Mouse (Mus musculus) MEL (cell line): ENCODE data around the gene Thada.

Experiments used
- CHD1 ChIP-seq: IDR thresholded peaks from 2 replicates; pipeline ENCODE4 v1.6.1; 2012; ENCODE audit warnings: low read depth, mild to moderate bottlenecking, inconsistent platforms, low read length, improper control_type of control experiment
- CTCF ChIP-seq, 3 experiments: IDR thresholded peaks in 2 of 3; conservative IDR thresholded peaks in 1 of 3; 2 replicates each; pipeline ENCODE4 v1.5.1; 2011 to 2012; ENCODE audit warnings: low read length in 3 of 3, low read depth in 2 of 3, mild to moderate bottlenecking in 2 of 3, improper control_type of control experiment in 1 of 3, inconsistent platforms in 1 of 3, mixed read lengths in 1 of 3, moderate library complexity in 1 of 3; ENCODE audit not compliant: control insufficient read depth in 1 of 3, insufficient read depth in 1 of 3, poor library complexity in 1 of 3, severe bottlenecking in 1 of 3
- E2F4 ChIP-seq: IDR thresholded peaks from 2 replicates; pipeline ENCODE4 v1.6.1; 2011; ENCODE audit warnings: low read depth, low read length, improper control_type of control experiment, borderline replicate concordance
- ETS1 ChIP-seq: IDR thresholded peaks from 2 replicates; pipeline ENCODE4 v1.6.1; 2012; ENCODE audit warnings: low read depth, mild to moderate bottlenecking, inconsistent platforms, low read length, improper control_type of control experiment, moderate library complexity
- GABPA ChIP-seq: IDR thresholded peaks from 2 replicates; pipeline ENCODE4 v1.6.1; 2012; ENCODE audit warnings: low read depth, mild to moderate bottlenecking, inconsistent platforms, low read length, improper control_type of control experiment, moderate library complexity
- MAFK ChIP-seq: IDR thresholded peaks from 2 replicates; pipeline ENCODE4 v1.6.1; 2011; ENCODE audit warnings: low read depth, mild to moderate bottlenecking, low read length, improper control_type of control experiment, borderline replicate concordance
- NELFE ChIP-seq: IDR thresholded peaks from 2 replicates; pipeline ENCODE4 v1.6.1; 2011; ENCODE audit warnings: low read depth, low read length, improper control_type of control experiment
- POLR2A ChIP-seq, 2 experiments: IDR thresholded peaks; 2 replicates each; pipeline ENCODE4 v1.6.1; 2011 to 2012; ENCODE audit warnings: low read length in 2 of 2, mild to moderate bottlenecking in 2 of 2, control low read depth in 1 of 2, improper control_type of control experiment in 1 of 2, low read depth in 1 of 2, moderate library complexity in 1 of 2; ENCODE audit not compliant: control insufficient read depth in 1 of 2, insufficient read depth in 1 of 2, poor library complexity in 1 of 2
- RCOR1 ChIP-seq: IDR thresholded peaks from 2 replicates; pipeline ENCODE4 v1.6.1; 2012; ENCODE audit warnings: low read depth, mild to moderate bottlenecking, inconsistent platforms, low read length, improper control_type of control experiment
- SIN3A ChIP-seq: IDR thresholded peaks from 2 replicates; pipeline ENCODE4 v1.6.1; 2012; ENCODE audit warnings: low read length, improper control_type of control experiment, inconsistent platforms
- TAL1 ChIP-seq: IDR thresholded peaks from 2 replicates; pipeline ENCODE4 v1.6.1; 2012; ENCODE audit warnings: mild to moderate bottlenecking, inconsistent platforms, low read length, moderate library complexity, mixed read lengths
- USF1 ChIP-seq: IDR thresholded peaks from 2 replicates; pipeline ENCODE4 v1.6.1; 2014; ENCODE audit warnings: low read depth, mild to moderate bottlenecking, inconsistent platforms, low read length, improper control_type of control experiment, moderate library complexity
- ZC3H11A ChIP-seq: IDR thresholded peaks from 2 replicates; pipeline ENCODE4 v1.6.1; 2012; ENCODE audit warnings: low read depth, mild to moderate bottlenecking, inconsistent platforms, low read length, improper control_type of control experiment

DNA sequence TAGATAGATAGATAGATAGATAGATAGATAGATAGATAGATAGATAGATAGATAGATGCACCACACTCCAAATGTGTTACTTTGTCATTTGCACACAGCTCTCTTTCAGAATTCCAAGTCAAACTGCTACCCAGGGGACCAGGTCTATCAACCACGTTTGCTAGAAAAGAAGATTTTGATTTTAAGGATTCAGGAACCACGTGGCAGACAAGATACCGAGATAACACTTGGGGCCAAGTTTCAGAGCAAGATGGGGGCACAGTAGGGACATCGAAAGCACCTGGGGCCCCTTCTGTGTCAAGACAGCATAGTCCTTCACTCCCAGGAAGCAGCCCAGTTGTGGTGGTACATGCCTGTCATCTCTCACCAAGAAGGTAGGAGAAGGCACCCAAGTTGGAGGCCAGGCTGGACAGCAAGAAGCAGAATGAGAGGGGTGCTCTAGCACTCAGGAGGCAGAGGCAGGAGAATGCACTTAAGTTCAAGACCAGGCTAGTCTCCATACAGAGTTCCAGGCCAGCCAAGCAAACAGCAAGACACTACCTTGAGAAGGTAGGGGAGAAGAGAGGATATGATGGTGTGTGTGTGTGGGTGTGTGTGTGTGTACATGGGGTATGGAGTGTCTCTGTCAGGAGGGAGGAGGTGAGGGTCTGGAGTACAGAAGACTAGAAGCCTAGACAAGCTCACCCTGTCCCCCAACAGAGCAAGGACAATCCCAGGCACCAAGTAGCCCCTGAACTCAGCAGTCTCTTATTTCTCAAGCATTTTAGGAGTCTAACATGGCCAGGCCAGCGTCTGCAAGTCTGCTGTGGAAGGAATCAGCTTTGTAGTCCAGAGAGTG is 321.0 kb downstream of the Thada start:
- TF ChIP-seq GABPA: no peak
- TF ChIP-seq MAFK: no peak
- no peak for TF ChIP-seq POLR2A (IDR thresholded peaks at IDR 0.05; ENCODE audit: control insufficient read depth in 1 of 2, insufficient read depth in 1 of 2, low read depth in 1 of 2, low read length in 2 of 2, poor library complexity in 1 of 2)
- no peak for TF ChIP-seq SIN3A
- no peak for TF ChIP-seq CTCF (IDR thresholded peaks at IDR 0.05 in 2 of 3, conservative IDR thresholded peaks at IDR 0.05 in 1 of 3; ENCODE audit: control insufficient read depth in 1 of 3, insufficient read depth in 1 of 3, low read depth in 2 of 3, low read length in 3 of 3, poor library complexity in 1 of 3, severe bottlenecking in 1 of 3)
- TF ChIP-seq NELFE: no peak
- no peak for TF ChIP-seq E2F4
- TF ChIP-seq RCOR1: no peak; the same call in 1 of the 2 replicates
- no peak for TF ChIP-seq ETS1
- TF ChIP-seq ZC3H11A: no peak
- peak; percentile 70 for TF ChIP-seq USF1
- TF ChIP-seq TAL1: no peak
- TF ChIP-seq CHD1: no peak
